Mouse (Mus musculus) liver, embryonic 12.5 days (tissue): ENCODE measurements around the gene Armh3. TPM values are rescaled to one million over a fixed set of nuclear protein-coding genes. Genes with fewer than 3 reads are reported as not detected.

Experiments
- ATAC-seq: fragments of 200-750 bp; cut with Nextera tagmentation; 2 replicates; pipeline ENCODE4 v1.8.0; 2017; ENCODE audit warnings: moderate number of reproducible peaks, mild to moderate bottlenecking, moderate library complexity
- H3K27ac ChIP-seq: fragments of 300-500 bp; sonication (generic); 2 replicates; pipeline ENCODE4 v1.5.1; 2016; ENCODE audit warnings: mild to moderate bottlenecking
- H3K27me3 ChIP-seq: fragments of 300-500 bp; sonication (generic); replicated peaks from 2 replicates; pipeline ENCODE4 v1.6.1; 2016; ENCODE audit warnings: mild to moderate bottlenecking, moderate library complexity
- H3K36me3 ChIP-seq: fragments of 300-500 bp; sonication (generic); 2 replicates; pipeline ENCODE4 v1.6.1; 2016; ENCODE audit warnings: mild to moderate bottlenecking, moderate library complexity
- H3K4me1 ChIP-seq: fragments of 300-500 bp; sonication (generic); 2 replicates; pipeline ENCODE4 v1.6.1; 2016
- H3K4me2 ChIP-seq: fragments of 300-500 bp; sonication (generic); 2 replicates; pipeline ENCODE4 v1.6.1; 2016; ENCODE audit warnings: mild to moderate bottlenecking, moderate library complexity
- H3K4me3 ChIP-seq: fragments of 300-500 bp; sonication (generic); 2 replicates; pipeline ENCODE4 v1.5.1; 2016; ENCODE audit warnings: mild to moderate bottlenecking, moderate library complexity
- H3K9ac ChIP-seq: fragments of 300-500 bp; sonication (generic); 2 replicates; pipeline ENCODE4 v1.6.1; 2016; ENCODE audit warnings: mild to moderate bottlenecking, moderate library complexity
- H3K9me3 ChIP-seq: fragments of 300-500 bp; sonication (generic); replicated peaks from 2 replicates; pipeline ENCODE4 v1.6.1; 2016; ENCODE audit warnings: mild to moderate bottlenecking, moderate library complexity
- WGBS: fragments of 180-500 bp; shearing (Covaris S2); methylation state at CpG from one replicate; pipeline ENCODE4 v1.1.7; 2016; ENCODE audit not compliant: insufficient replicate concordance; 5-methylcytosine and 5-hydroxymethylcytosine counted together
- polyA plus RNA-seq: library from polyadenylated mRNA; unstranded; fragments of >200 nt; fragmentation: Nextera tagmentation; extraction: Ambion mirVana; gene quantifications from 2 replicates; pipeline ENCODE4 v1.2.1, GENCODE M21; 2016

Armh3 gene
- polyA plus RNA-seq, 1 experiment from 2014 or later, result 6.5 TPM

GRCm38 (mm10) chr19:45949236-45949635 is 49.1 kb downstream of the Armh3 start:
- Histone ChIP-seq H3K9me3 (no peaks in the 10 kb centered on the region), H3K4me2 (no peak overlapping the region), H3K4me1 (no peaks in the 10 kb centered on the region), H3K36me3 (peaks cover 14% of the 10 kb centered on the region), H3K4me3 (no peak overlapping the region), H3K9ac (no peak overlapping the region), H3K27me3 (no peaks in the 10 kb centered on the region), H3K27ac (no peak overlapping the region)
- ATAC-seq, result no peak
- WGBS, result 74% methylated on average over 6 of the region's 6 CpGs

- Histone ChIP-seq H3K36me3 (peaks cover 14% of the 10 kb centered on the region), H3K4me1 (peaks cover 8% of the 10 kb centered on the region), H3K27me3 (no peaks in the 10 kb centered on the region), H3K27ac (no peak overlapping the region), H3K9me3 (no peaks in the 10 kb centered on the region), H3K4me3 (no peak overlapping the region), H3K9ac (no peak overlapping the region), H3K4me2 (no peak overlapping the region)
- 77% methylated on average over 2 of the region's 2 CpGs for WGBS
- no peak for ATAC-seq
Measured at GRCm38 (mm10) chr19:45947764-45948163, 50.5 kb downstream of the Armh3 start.

DNA sequence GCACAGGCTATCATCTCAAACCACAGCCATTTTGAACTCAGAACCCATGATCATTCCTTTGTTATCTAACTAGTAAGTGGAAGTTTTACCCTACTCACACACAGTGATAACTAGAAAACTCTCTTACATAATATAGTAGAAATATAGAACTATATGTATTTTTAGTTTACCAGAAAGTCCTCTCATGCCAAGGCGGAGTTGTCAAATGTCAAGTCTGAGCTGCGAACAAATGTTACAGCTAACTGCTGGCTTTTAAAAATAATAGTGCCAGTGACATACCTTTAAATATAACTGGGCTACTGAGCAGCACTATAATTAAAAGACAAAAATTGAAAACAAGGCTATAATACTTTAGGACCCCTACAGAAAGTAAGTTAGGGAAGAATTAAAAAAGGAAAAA is 51.0 kb downstream of the Armh3 start:
- Histone ChIP-seq H3K9me3 (no peaks in the 10 kb centered on the region), H3K36me3 (peaks cover 14% of the 10 kb centered on the region), H3K27ac (no peak overlapping the region), H3K4me3 (no peak overlapping the region), H3K27me3 (no peaks in the 10 kb centered on the region), H3K9ac (no peak overlapping the region), H3K4me2 (no peak overlapping the region), H3K4me1 (peaks cover 8% of the 10 kb centered on the region)
- 82% methylated on average over 2 of the region's 2 CpGs for WGBS
- no peak for ATAC-seq

- WGBS, result 86% methylated on average over 9 of the region's 9 CpGs
- H3K4me1 ChIP-seq, result peaks cover 8% of the 10 kb centered on the region
- no peaks in the 10 kb centered on the region for H3K27me3 ChIP-seq
- H3K36me3 ChIP-seq, result peaks cover 16% of the 10 kb centered on the region
- no peak overlapping the region for H3K4me2 ChIP-seq
- no peaks in the 10 kb centered on the region for H3K9me3 ChIP-seq
- H3K9ac ChIP-seq, result no peak overlapping the region
- H3K27ac ChIP-seq, result no peak overlapping the region
- ATAC-seq, result no peak
- H3K4me3 ChIP-seq, result no peak overlapping the region
Measured at GRCm38 (mm10) chr19:45946541-45946940, 51.7 kb downstream of the Armh3 start.

DNA sequence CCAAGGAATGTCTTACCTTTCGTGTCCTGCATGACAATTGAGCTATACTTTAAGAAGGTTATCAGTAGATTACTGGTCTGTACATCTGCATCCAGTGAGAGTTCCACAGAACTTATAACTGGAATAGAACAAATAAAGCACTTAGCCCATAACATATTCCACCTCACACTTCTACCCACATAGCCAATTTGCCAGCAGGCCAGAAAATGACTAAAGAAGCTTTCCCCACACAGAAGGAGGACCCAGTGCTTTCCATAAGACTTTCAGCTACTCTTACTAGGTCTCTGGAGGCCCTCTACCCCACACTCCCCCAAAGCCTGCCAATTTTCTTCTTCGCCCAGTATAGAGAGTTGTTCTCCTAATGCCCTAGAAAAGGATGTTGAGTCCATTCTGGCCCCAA is 52.3 kb downstream of the Armh3 start:
- no peak for ATAC-seq
- Histone ChIP-seq H3K9me3 (no peaks in the 10 kb centered on the region), H3K4me3 (no peak overlapping the region), H3K4me2 (no peak overlapping the region), H3K9ac (no peak overlapping the region), H3K27ac (no peak overlapping the region), H3K36me3 (peaks cover 16% of the 10 kb centered on the region), H3K4me1 (peaks cover 8% of the 10 kb centered on the region), H3K27me3 (no peaks in the 10 kb centered on the region)
- 69% methylated on average over 2 of the region's 2 CpGs for WGBS

DNA sequence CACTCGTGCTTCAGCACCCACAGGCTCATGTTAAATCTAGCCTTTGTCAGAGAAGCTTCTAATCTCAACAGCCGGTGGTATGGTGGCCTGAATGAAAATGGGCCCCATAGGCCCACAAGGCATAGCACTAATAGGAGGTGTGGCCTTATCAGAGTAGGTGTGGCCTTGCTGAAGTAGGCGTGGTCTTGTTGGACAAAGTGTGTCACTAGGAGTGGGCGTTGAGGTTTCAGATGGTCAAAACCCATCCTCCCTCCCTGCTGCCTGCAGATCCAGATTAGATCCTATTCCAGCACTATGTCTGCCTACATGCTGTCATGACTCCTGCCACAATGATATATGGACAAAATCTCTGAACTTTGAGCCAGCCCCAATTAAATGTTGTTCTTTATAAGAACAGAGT is 54.5 kb downstream of the Armh3 start:
- Histone ChIP-seq H3K4me3 (no peak overlapping the region), H3K36me3 (peaks cover 19% of the 10 kb centered on the region), H3K27me3 (no peaks in the 10 kb centered on the region), H3K4me1 (peaks cover 8% of the 10 kb centered on the region), H3K27ac (no peak overlapping the region), H3K9ac (no peak overlapping the region), H3K9me3 (no peaks in the 10 kb centered on the region), H3K4me2 (no peak overlapping the region)
- ATAC-seq, result peak; percentile 72; the same call in 1 of the 2 replicates
- WGBS, result 30% methylated on average over 4 of the region's 4 CpGs

- Histone ChIP-seq H3K4me1 (peaks cover 14% of the 10 kb centered on the region), H3K9me3 (no peaks in the 10 kb centered on the region), H3K9ac (no peak overlapping the region), H3K27ac (no peak overlapping the region), H3K4me2 (no peak overlapping the region), H3K27me3 (no peaks in the 10 kb centered on the region), H3K36me3 (peaks cover 21% of the 10 kb centered on the region), H3K4me3 (no peak overlapping the region)
- WGBS, result 38% methylated on average over 3 of the region's 3 CpGs
- peak; percentile 54; the same call in 1 of the 2 replicates for ATAC-seq
Measured at GRCm38 (mm10) chr19:45938064-45938463, 60.2 kb downstream of the Armh3 start.

- ATAC-seq, result no peak
- WGBS, result 58% methylated on average over 9 of the region's 9 CpGs
- H3K27me3 ChIP-seq, result no peaks in the 10 kb centered on the region
Measured at GRCm38 (mm10) chr19:45937530-45937929, 60.8 kb downstream of the Armh3 start.

DNA sequence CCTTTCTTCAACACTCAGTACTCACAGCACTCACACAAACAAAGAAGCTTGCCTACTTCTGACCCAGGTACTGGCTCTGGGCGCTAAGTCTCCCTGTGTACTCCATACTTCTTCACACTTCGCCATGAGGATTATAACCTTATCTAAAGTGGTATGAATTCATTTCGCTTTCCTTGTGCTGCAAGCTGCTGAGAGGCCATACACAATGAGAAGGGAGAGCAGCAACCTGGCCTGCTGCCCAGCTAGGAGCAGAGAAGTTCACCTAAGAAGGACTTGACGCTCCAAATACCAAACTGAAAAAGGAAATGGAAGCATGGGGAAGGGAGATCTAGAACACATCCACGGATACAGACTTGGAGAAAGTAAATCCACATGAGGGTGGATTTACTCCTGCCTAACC is 71.1 kb downstream of the Armh3 start:
- Histone ChIP-seq H3K4me2 (no peak overlapping the region), H3K4me3 (no peak overlapping the region), H3K9ac (no peak overlapping the region), H3K27me3 (no peaks in the 10 kb centered on the region), H3K27ac (no peak overlapping the region), H3K4me1 (no peaks in the 10 kb centered on the region), H3K9me3 (no peaks in the 10 kb centered on the region), H3K36me3 (peaks cover 11% of the 10 kb centered on the region)
- no peak for ATAC-seq
- WGBS, result 74% methylated on average over 5 of the region's 5 CpGs

More at GRCm38 (mm10) chr19:45937530-45937929, 60.8 kb downstream of the Armh3 start:
- peaks cover 26% of the 10 kb centered on the region for H3K36me3 ChIP-seq
- peaks cover 14% of the 10 kb centered on the region for H3K4me1 ChIP-seq
- H3K9ac ChIP-seq, result no peak overlapping the region
- H3K4me3 ChIP-seq, result no peak overlapping the region
- H3K4me2 ChIP-seq, result no peak overlapping the region
- H3K27ac ChIP-seq, result no peak overlapping the region
- no peaks in the 10 kb centered on the region for H3K9me3 ChIP-seq

DNA sequence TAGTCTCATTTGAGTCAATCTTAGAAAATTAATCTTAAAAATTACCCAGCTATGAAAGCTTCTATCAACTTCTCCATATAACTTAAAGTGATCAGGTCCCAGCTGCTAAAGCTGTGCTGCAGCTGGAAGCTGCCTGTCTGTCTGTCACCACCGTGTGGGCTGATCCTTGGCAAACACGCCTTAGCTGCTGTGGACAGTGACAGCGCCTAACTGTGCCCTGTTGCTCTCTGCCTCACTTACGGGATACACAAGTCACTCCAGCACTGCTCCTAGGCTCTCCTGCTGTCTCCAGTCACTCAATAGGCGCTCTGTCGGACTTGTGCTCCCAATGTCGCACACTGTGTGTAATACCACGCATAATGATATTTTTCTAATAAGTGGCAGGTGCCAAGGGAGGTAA is 71.9 kb downstream of the Armh3 start:
- no peaks in the 10 kb centered on the region for H3K4me1 ChIP-seq
- H3K4me2 ChIP-seq, result no peak overlapping the region
- H3K27ac ChIP-seq, result no peak overlapping the region
- WGBS, result 85% methylated on average over 8 of the region's 8 CpGs
- no peaks in the 10 kb centered on the region for H3K9me3 ChIP-seq
- H3K36me3 ChIP-seq, result peaks cover 11% of the 10 kb centered on the region
- ATAC-seq, result no peak
- H3K4me3 ChIP-seq, result no peak overlapping the region
- no peak overlapping the region for H3K9ac ChIP-seq
- no peaks in the 10 kb centered on the region for H3K27me3 ChIP-seq

- H3K4me1 ChIP-seq, result no peaks in the 10 kb centered on the region
- no peaks in the 10 kb centered on the region for H3K27me3 ChIP-seq
- H3K27ac ChIP-seq, result no peak overlapping the region
- ATAC-seq, result no peak
- no peak overlapping the region for H3K9ac ChIP-seq
- H3K9me3 ChIP-seq, result no peaks in the 10 kb centered on the region
- no peak overlapping the region for H3K4me3 ChIP-seq
- no peak overlapping the region for H3K4me2 ChIP-seq
- H3K36me3 ChIP-seq, result peaks cover 5% of the 10 kb centered on the region; the same call in 1 of the 2 replicates
- 60% methylated on average over 9 of the region's 9 CpGs for WGBS
Measured at GRCm38 (mm10) chr19:45920299-45921090, 77.8 kb downstream of the Armh3 start.

DNA sequence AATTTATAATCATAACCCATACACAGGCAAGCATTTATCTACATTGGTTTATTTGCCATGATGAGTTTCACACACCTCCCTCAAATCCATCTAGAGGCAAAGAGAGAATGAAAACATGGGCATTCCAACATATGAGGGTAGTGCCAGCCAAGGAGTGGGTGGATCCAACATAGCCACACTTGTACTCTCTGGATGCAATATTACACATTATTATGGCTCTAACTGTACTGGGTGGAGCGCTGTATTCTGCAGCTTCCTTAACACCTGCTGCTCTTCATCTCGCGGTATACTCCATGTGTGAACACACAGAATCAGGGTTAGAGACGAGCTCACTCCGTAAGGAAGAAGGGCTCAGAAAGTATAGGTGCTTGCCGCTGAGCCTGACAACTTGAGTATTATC is 79.9 kb downstream of the Armh3 start:
- H3K9me3 ChIP-seq, result no peaks in the 10 kb centered on the region
- WGBS, result 89% methylated on average over 6 of the region's 6 CpGs
- no peak for ATAC-seq

More for the DNA sequence above, 79.9 kb downstream of the Armh3 start:
- H3K9ac ChIP-seq, result no peak overlapping the region
- no peak overlapping the region for H3K4me2 ChIP-seq
- H3K27ac ChIP-seq, result no peak overlapping the region
- peaks cover 3% of the 10 kb centered on the region; the same call in 1 of the 2 replicates for H3K36me3 ChIP-seq
- H3K4me1 ChIP-seq, result no peaks in the 10 kb centered on the region
- no peak overlapping the region for H3K4me3 ChIP-seq
- no peaks in the 10 kb centered on the region for H3K27me3 ChIP-seq
